Mouse (Mus musculus) hindbrain, embryonic 10.5 days (tissue): ENCODE measurements at regions not wholly inside any gene's neighbourhood (a gene's known extent, or its start where the extent isn't known, plus 50 kb on each side); places are given as distances from the start of the nearest gene placed in this dataset.
A peak's percentile ranks its signal among the peaks of the same experiment; 100 is the strongest.

Experiments
- DNase-seq: peaks from one replicate; pipeline ENCODE4 v3.0.0-alpha.2; 2017; ENCODE audit warnings: low spot score
- H3K27ac ChIP-seq: fragments of 300-500 bp; sonication (generic); 2 replicates; pipeline ENCODE4 v1.5.1; 2016; ENCODE audit warnings: mild to moderate bottlenecking, moderate library complexity
- H3K27me3 ChIP-seq: fragments of 300-500 bp; sonication (generic); 2 replicates; pipeline ENCODE4 v1.6.1; 2016; ENCODE audit warnings: mild to moderate bottlenecking; ENCODE audit not compliant: poor library complexity, insufficient read depth, severe bottlenecking
- H3K36me3 ChIP-seq: fragments of 300-500 bp; sonication (generic); 2 replicates; pipeline ENCODE4 v1.6.1; 2016; ENCODE audit warnings: mild to moderate bottlenecking, moderate library complexity
- H3K4me1 ChIP-seq: fragments of 300-500 bp; sonication (generic); replicated peaks from 2 replicates; pipeline ENCODE4 v1.6.1; 2016; ENCODE audit warnings: mild to moderate bottlenecking
- H3K4me3 ChIP-seq: fragments of 300-500 bp; sonication (generic); 2 replicates; pipeline ENCODE4 v1.5.1; 2016; ENCODE audit warnings: mild to moderate bottlenecking, moderate library complexity
- H3K9me3 ChIP-seq: fragments of 300-500 bp; sonication (generic); 2 replicates; pipeline ENCODE4 v1.6.1; 2016; ENCODE audit warnings: mild to moderate bottlenecking, moderate library complexity
- WGBS: fragments of 180-500 bp; shearing (Covaris S2); methylation state at CpG from one replicate; pipeline ENCODE4 v1.1.7; 2016; 5-methylcytosine and 5-hydroxymethylcytosine counted together

GRCm38 (mm10) chr13:42412652-42413282, 111.5 kb downstream of the Edn1 start:
- DNase-seq = peak; percentile 8
- Histone ChIP-seq H3K27me3 (no peaks in the 10 kb centered on the region), H3K4me1 (peaks cover 7% of the 10 kb centered on the region), H3K36me3 (no peaks in the 10 kb centered on the region), H3K4me3 (no peak overlapping the region), H3K9me3 (no peaks in the 10 kb centered on the region), H3K27ac (no peak overlapping the region)
- 88% methylated on average over 1 of the region's 1 CpGs for WGBS

- Histone ChIP-seq H3K27me3 (no peaks in the 10 kb centered on the region), H3K4me3 (no peak overlapping the region), H3K27ac (no peak overlapping the region), H3K4me1 (no peaks in the 10 kb centered on the region), H3K9me3 (no peaks in the 10 kb centered on the region), H3K36me3 (no peaks in the 10 kb centered on the region)
- DNase-seq = no peak
- WGBS = 6% methylated on average over 1 of the region's 1 CpGs
These were observed 145.6 kb downstream of the Edn1 start for GRCm38 (mm10) chr13:42446921-42447320.

GRCm38 (mm10) chr13:42453665-42454064, 152.4 kb downstream of the Edn1 start:
- no peaks in the 10 kb centered on the region for H3K4me1 ChIP-seq
- no peaks in the 10 kb centered on the region for H3K9me3 ChIP-seq
- 82% methylated on average over 5 of the region's 5 CpGs for WGBS
- no peaks in the 10 kb centered on the region for H3K36me3 ChIP-seq
- no peak for DNase-seq
- no peak overlapping the region for H3K4me3 ChIP-seq
- no peak overlapping the region for H3K27ac ChIP-seq
- no peaks in the 10 kb centered on the region for H3K27me3 ChIP-seq

GRCm38 (mm10) chr13:42459892-42460291, 158.6 kb downstream of the Edn1 start:
- H3K27me3 ChIP-seq = no peaks in the 10 kb centered on the region
- no peak for DNase-seq
- H3K4me3 ChIP-seq = no peak overlapping the region
- no peak overlapping the region for H3K27ac ChIP-seq
- no peaks in the 10 kb centered on the region for H3K9me3 ChIP-seq
- WGBS = 89% methylated on average over 3 of the region's 3 CpGs
- H3K36me3 ChIP-seq = no peaks in the 10 kb centered on the region
- no peaks in the 10 kb centered on the region for H3K4me1 ChIP-seq

GRCm38 (mm10) chr13:42478825-42479224, 177.5 kb downstream of the Edn1 start:
- Histone ChIP-seq H3K4me3 (no peak overlapping the region), H3K9me3 (no peaks in the 10 kb centered on the region), H3K27ac (no peak overlapping the region), H3K4me1 (peaks cover 4% of the 10 kb centered on the region; the same call in 1 of the 2 replicates), H3K27me3 (no peaks in the 10 kb centered on the region), H3K36me3 (no peaks in the 10 kb centered on the region)
- 90% methylated on average over 3 of the region's 3 CpGs for WGBS
- DNase-seq = no peak

- Histone ChIP-seq H3K36me3 (no peaks in the 10 kb centered on the region), H3K9me3 (no peaks in the 10 kb centered on the region), H3K4me1 (no peaks in the 10 kb centered on the region), H3K27me3 (no peaks in the 10 kb centered on the region), H3K27ac (no peak overlapping the region), H3K4me3 (no peak overlapping the region)
- 78% methylated on average over 4 of the region's 4 CpGs for WGBS
- no peak for DNase-seq
These were observed 189.3 kb upstream of the Phactr1 start for GRCm38 (mm10) chr13:42490956-42491680.

GRCm38 (mm10) chr13:42494371-42494770, 186.1 kb upstream of the Phactr1 start:
- no peak for DNase-seq
- H3K27me3 ChIP-seq = no peaks in the 10 kb centered on the region
- no peaks in the 10 kb centered on the region for H3K36me3 ChIP-seq
- H3K9me3 ChIP-seq = no peaks in the 10 kb centered on the region
- H3K4me3 ChIP-seq = no peak overlapping the region
- no peaks in the 10 kb centered on the region for H3K4me1 ChIP-seq
- 87% methylated on average over 5 of the region's 5 CpGs for WGBS
- no peak overlapping the region for H3K27ac ChIP-seq

- DNase-seq = no peak
- Histone ChIP-seq H3K4me1 (no peaks in the 10 kb centered on the region), H3K27ac (no peak overlapping the region), H3K4me3 (no peak overlapping the region), H3K9me3 (no peaks in the 10 kb centered on the region), H3K27me3 (no peaks in the 10 kb centered on the region), H3K36me3 (no peaks in the 10 kb centered on the region)
- 80% methylated on average over 4 of the region's 4 CpGs for WGBS
These were observed 182.1 kb upstream of the Phactr1 start for GRCm38 (mm10) chr13:42498351-42498750.

GRCm38 (mm10) chr13:42507535-42507934, 172.9 kb upstream of the Phactr1 start:
- Histone ChIP-seq H3K36me3 (no peaks in the 10 kb centered on the region), H3K9me3 (no peaks in the 10 kb centered on the region), H3K27me3 (no peaks in the 10 kb centered on the region), H3K27ac (no peak overlapping the region), H3K4me1 (no peaks in the 10 kb centered on the region), H3K4me3 (no peak overlapping the region)
- WGBS = 80% methylated on average over 5 of the region's 5 CpGs
- no peak for DNase-seq

- Histone ChIP-seq H3K27ac (no peak overlapping the region), H3K36me3 (no peaks in the 10 kb centered on the region), H3K27me3 (peaks cover 15% of the 10 kb centered on the region), H3K4me1 (no peaks in the 10 kb centered on the region), H3K9me3 (0 out of 2 replicates have a peak, but pooled peaks cover 4% of the 10 kb centered on the region), H3K4me3 (no peak overlapping the region)
- 87% methylated on average over 4 of the region's 4 CpGs for WGBS
- DNase-seq = no peak
These were observed 161.7 kb upstream of the Phactr1 start for GRCm38 (mm10) chr13:42518686-42519085.

- H3K4me3 ChIP-seq = no peak overlapping the region
These were observed 157.9 kb upstream of the Phactr1 start for GRCm38 (mm10) chr13:42522553-42522952.

GRCm38 (mm10) chr13:42526163-42526562, 154.3 kb upstream of the Phactr1 start:
- 71% methylated on average over 4 of the region's 4 CpGs for WGBS
- no peak overlapping the region for H3K4me3 ChIP-seq
- H3K9me3 ChIP-seq = 0 out of 2 replicates have a peak, but pooled peaks cover 4% of the 10 kb centered on the region
- no peaks in the 10 kb centered on the region for H3K36me3 ChIP-seq
- peaks cover 20% of the 10 kb centered on the region for H3K4me1 ChIP-seq
- H3K27me3 ChIP-seq = peaks cover 40% of the 10 kb centered on the region; the same call in 1 of the 2 replicates
- no peak for DNase-seq
- no peak overlapping the region for H3K27ac ChIP-seq

More at GRCm38 (mm10) chr13:42522553-42522952, 157.9 kb upstream of the Phactr1 start:
- Histone ChIP-seq H3K9me3 (0 out of 2 replicates have a peak, but pooled peaks cover 4% of the 10 kb centered on the region), H3K36me3 (no peaks in the 10 kb centered on the region), H3K27ac (no peak overlapping the region), H3K27me3 (peaks cover 26% of the 10 kb centered on the region), H3K4me1 (peaks cover 19% of the 10 kb centered on the region)
- DNase-seq = no peak

GRCm38 (mm10) chr13:42526966-42527365, 153.5 kb upstream of the Phactr1 start:
- 21% methylated on average over 8 of the region's 8 CpGs for WGBS
- Histone ChIP-seq H3K4me3 (no peak overlapping the region), H3K27me3 (peaks cover 43% of the 10 kb centered on the region; the same call in 1 of the 2 replicates), H3K36me3 (no peaks in the 10 kb centered on the region), H3K27ac (no peak overlapping the region), H3K4me1 (peaks cover 20% of the 10 kb centered on the region), H3K9me3 (0 out of 2 replicates have a peak, but pooled peaks cover 4% of the 10 kb centered on the region)
- DNase-seq = peak; percentile 69
